Mouse (Mus musculus): ENCODE results near the gene Slc22a21. TPM values are rescaled to one million over a fixed set of nuclear protein-coding genes. Genes with fewer than 3 reads are reported as not detected.

Gene Slc22a21
- polyA plus RNA-seq, 1 experiment from 2014 or later: 2.0 TPM

DNA sequence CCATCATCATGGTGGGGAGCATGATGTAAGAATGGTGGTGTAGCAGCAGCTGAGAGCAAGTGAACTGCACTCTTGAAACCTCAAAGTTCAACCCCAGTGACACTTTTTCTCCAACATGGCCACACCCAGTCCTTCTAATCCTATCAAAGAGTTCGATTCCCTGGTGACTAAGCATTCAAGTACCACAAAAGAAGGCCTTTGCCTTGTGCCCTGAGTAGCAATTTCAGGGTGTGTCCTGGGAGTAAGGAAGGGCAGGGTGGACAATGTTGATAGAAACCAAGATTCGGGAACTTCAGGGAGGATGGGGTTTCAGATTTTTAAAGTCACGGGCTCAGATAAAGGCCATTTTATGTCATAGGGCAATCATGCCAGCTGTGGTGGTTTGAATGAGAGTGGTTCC is 50.4 kb downstream of the Slc22a21 start:
- Histone ChIP-seq H3K9ac (ENCODE audit: low read length) (no peak overlapping the region), H3K36me3 (ENCODE audit: control insufficient read depth, insufficient read depth, low read length) (no peaks in the 10 kb centered on the region), H3K27ac (ENCODE audit: low read depth, low read length) (no peak overlapping the region), H3K4me1 (ENCODE audit: control insufficient read depth, insufficient read depth, low read length) (no peaks in the 10 kb centered on the region), H3K4me3 (ENCODE audit: low read depth, low read length) (no peak overlapping the region), H3K4me2 (ENCODE audit: low read length) (no peak overlapping the region), H3K9me3 (replicated peaks; ENCODE audit: control insufficient read depth, low read length) (no peaks in the 10 kb centered on the region), H3K27me3 (replicated peaks; ENCODE audit: control insufficient read depth, insufficient read depth, low read length) (no peaks in the 10 kb centered on the region)
- 69% methylated on average over 3 of the region's 3 CpGs for WGBS
- no peak for ATAC-seq
- no peak for DNase-seq (ENCODE audit: low spot score)

DNA sequence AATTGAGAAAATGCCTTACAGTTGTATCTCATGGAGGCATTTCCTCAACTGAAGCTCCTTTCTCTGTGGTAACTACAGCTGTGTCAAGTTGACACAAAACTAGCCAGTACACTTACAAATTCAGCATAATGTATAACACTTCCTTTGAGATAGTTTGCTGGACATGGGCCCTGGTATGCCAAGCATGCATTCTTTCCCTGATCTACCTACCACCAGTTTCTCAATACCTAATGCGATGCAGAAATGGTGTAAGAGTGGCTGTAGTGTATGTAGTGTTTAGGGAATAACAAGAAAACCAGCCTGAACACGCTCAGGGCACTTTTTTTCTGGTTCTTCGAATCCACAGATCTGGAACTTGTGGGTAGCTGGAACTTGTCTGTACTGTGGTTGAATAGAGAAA is 51.5 kb downstream of the Slc22a21 start:
- Histone ChIP-seq H3K36me3 (ENCODE audit: control insufficient read depth, insufficient read depth, low read length) (no peaks in the 10 kb centered on the region), H3K9me3 (replicated peaks; ENCODE audit: control insufficient read depth, low read length) (no peaks in the 10 kb centered on the region), H3K4me1 (ENCODE audit: control insufficient read depth, insufficient read depth, low read length) (no peaks in the 10 kb centered on the region), H3K27ac (ENCODE audit: low read depth, low read length) (no peak overlapping the region), H3K4me2 (ENCODE audit: low read length) (no peak overlapping the region), H3K4me3 (ENCODE audit: low read depth, low read length) (no peak overlapping the region), H3K27me3 (replicated peaks; ENCODE audit: control insufficient read depth, insufficient read depth, low read length) (no peaks in the 10 kb centered on the region), H3K9ac (ENCODE audit: low read length) (no peak overlapping the region)
- ATAC-seq (no peak), DNase-seq (ENCODE audit: low spot score) (no peak)
- WGBS: 80% methylated on average over 3 of the region's 3 CpGs

DNA sequence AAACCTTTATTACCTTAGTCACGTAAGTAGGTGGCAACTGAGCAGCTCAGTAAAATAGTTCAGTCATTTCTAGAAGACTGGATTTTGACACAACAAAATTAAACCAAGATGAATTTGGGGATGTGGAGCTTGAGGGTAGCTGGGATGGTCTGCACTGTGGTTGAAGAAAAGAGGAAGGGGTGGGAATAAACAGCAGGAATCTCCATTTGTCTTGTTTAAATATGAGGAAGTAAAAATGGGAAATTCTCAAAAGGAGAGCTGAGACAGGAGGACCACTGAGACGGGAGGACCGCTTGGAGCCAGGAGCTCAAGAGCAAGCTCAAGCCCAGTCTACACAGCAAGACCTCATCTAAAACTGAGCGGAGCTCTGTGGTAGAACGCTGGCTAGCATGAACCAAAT is 53.8 kb downstream of the Slc22a21 start:
- 95% methylated on average over 5 of the region's 5 CpGs for WGBS
- H3K9ac ChIP-seq (ENCODE audit: low read length): no peak overlapping the region
- H3K27ac ChIP-seq (ENCODE audit: low read depth, low read length): no peak overlapping the region
- H3K36me3 ChIP-seq (ENCODE audit: control insufficient read depth, insufficient read depth, low read length): no peaks in the 10 kb centered on the region
- no peak overlapping the region for H3K4me3 ChIP-seq (ENCODE audit: low read depth, low read length)
- H3K27me3 ChIP-seq (replicated peaks; ENCODE audit: control insufficient read depth, insufficient read depth, low read length): no peaks in the 10 kb centered on the region
- no peaks in the 10 kb centered on the region for H3K9me3 ChIP-seq (replicated peaks; ENCODE audit: control insufficient read depth, low read length)
- H3K4me1 ChIP-seq (ENCODE audit: control insufficient read depth, insufficient read depth, low read length): no peaks in the 10 kb centered on the region
- H3K4me2 ChIP-seq (ENCODE audit: low read length): no peak overlapping the region
- ATAC-seq (no peak), DNase-seq (ENCODE audit: low spot score) (no peak)

DNA sequence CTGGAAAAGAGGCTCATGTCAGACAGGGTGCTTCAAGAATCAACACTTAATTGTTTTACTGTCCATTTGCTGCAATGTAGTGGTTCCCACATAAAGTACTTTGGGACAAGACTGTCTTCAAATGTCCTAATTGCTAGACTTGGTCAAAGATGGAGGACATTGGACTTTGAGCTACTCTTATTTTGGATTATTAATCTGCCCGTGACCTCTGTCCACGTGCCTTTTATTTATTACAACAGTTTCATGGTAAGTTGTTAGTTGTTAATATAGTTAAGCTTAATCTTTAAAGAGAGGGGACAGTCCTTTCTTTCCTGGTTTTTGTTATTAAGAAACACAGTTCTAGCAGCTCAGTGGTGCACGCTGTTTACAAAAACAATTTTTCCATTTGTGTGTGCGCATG is 61.3 kb downstream of the Slc22a21 start:
- no peaks in the 10 kb centered on the region for H3K36me3 ChIP-seq (ENCODE audit: control insufficient read depth, insufficient read depth, low read length)
- WGBS: 93% methylated on average over 4 of the region's 4 CpGs
- ATAC-seq (no peak), DNase-seq (ENCODE audit: low spot score) (no peak)
- no peak overlapping the region for H3K4me3 ChIP-seq (ENCODE audit: low read depth, low read length)
- no peaks in the 10 kb centered on the region for H3K4me1 ChIP-seq (ENCODE audit: control insufficient read depth, insufficient read depth, low read length)
- no peak overlapping the region for H3K27ac ChIP-seq (ENCODE audit: low read depth, low read length)
- H3K9ac ChIP-seq (ENCODE audit: low read length): no peak overlapping the region
- no peaks in the 10 kb centered on the region for H3K9me3 ChIP-seq (replicated peaks; ENCODE audit: control insufficient read depth, low read length)
- H3K4me2 ChIP-seq (ENCODE audit: low read length): no peak overlapping the region
- H3K27me3 ChIP-seq (replicated peaks; ENCODE audit: control insufficient read depth, insufficient read depth, low read length): no peaks in the 10 kb centered on the region

DNA sequence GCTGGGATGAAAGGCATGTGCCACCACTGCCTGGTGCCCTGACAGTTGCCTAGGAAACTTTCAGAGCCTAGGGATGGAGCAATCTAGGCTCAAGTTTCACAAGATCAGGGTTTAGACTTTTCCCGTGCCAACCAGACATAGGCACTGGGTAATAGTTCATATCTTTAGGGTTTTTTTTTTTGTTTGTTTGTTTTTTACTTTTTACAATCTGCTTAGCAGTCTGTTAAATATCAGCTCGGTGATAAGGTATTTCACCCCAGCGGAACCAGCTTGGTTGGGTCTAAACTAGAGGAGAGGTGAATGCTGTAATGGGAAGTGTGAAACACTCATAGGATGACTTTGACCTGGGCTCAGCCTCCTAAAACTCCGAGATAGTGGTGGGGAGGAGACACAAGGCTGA is 69.1 kb downstream of the Slc22a21 start:
- H3K9me3 ChIP-seq (replicated peaks; ENCODE audit: control insufficient read depth, low read length): no peaks in the 10 kb centered on the region
- no peak overlapping the region for H3K4me3 ChIP-seq (ENCODE audit: low read depth, low read length)
- H3K27ac ChIP-seq (ENCODE audit: low read depth, low read length): no peak overlapping the region
- no peak overlapping the region for H3K4me2 ChIP-seq (ENCODE audit: low read length)
- 87% methylated on average over 4 of the region's 4 CpGs for WGBS
- no peak overlapping the region for H3K9ac ChIP-seq (ENCODE audit: low read length)
- ATAC-seq: no peak
- no peaks in the 10 kb centered on the region for H3K27me3 ChIP-seq (replicated peaks; ENCODE audit: control insufficient read depth, insufficient read depth, low read length)
- no peak for DNase-seq (ENCODE audit: low spot score)
- H3K4me1 ChIP-seq (ENCODE audit: control insufficient read depth, insufficient read depth, low read length): no peaks in the 10 kb centered on the region
- no peaks in the 10 kb centered on the region for H3K36me3 ChIP-seq (ENCODE audit: control insufficient read depth, insufficient read depth, low read length)

DNA sequence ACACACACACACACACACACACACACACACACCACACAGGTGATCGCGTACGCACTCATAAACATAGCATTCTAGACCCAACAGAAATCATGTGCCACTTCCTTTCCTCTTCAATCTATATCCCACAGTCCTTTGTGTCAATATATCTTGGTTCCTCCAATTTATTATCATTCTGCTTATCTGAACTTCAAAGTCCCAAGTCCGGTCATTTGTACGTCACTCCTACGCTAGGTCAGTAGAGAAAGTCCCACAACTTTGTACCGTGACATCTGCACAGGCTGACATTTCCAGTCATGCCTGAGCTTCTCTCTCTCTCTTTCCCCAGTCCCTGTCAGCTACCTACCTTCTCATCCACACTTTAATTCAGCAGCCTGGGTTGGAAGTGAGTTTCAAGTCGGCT is 71.4 kb downstream of the Slc22a21 start:
- H3K27ac ChIP-seq (ENCODE audit: low read depth, low read length): no peak overlapping the region
- WGBS: 95% methylated on average over 8 of the region's 8 CpGs

DNA sequence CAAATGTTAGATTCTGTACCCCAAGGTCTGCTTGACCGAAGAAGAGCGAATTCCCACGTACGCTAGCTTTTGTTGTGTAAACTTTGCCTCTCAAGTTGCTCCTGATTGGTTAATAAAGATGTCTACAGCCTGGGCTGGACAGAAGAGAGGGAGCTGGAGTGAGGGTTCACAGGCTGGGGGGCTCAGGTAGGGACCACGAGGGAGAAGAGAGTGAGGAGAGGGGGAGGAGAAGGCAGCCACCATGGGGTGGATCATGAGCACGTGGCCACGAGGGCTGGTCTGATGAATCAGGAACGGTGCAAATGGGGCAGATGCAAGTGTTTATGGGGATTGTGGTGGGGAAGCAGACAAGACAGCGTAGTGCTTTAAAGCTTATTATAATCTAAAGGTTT is 75.6 kb downstream of the Slc22a21 start:
- H3K4me1 ChIP-seq (ENCODE audit: control insufficient read depth, insufficient read depth, low read length): no peaks in the 10 kb centered on the region
- H3K27me3 ChIP-seq (replicated peaks; ENCODE audit: control insufficient read depth, insufficient read depth, low read length): no peaks in the 10 kb centered on the region
- H3K9ac ChIP-seq (ENCODE audit: low read length): no peak overlapping the region
- no peak overlapping the region for H3K27ac ChIP-seq (ENCODE audit: low read depth, low read length)
- ATAC-seq (no peak), DNase-seq (ENCODE audit: low spot score) (no peak)
- 85% methylated on average over 9 of the region's 9 CpGs for WGBS
- H3K4me3 ChIP-seq (ENCODE audit: low read depth, low read length): no peak overlapping the region
- no peaks in the 10 kb centered on the region for H3K36me3 ChIP-seq (ENCODE audit: control insufficient read depth, insufficient read depth, low read length)
- no peak overlapping the region for H3K4me2 ChIP-seq (ENCODE audit: low read length)
- no peaks in the 10 kb centered on the region for H3K9me3 ChIP-seq (replicated peaks; ENCODE audit: control insufficient read depth, low read length)

More for the DNA sequence above, 71.4 kb downstream of the Slc22a21 start:
- Histone ChIP-seq H3K27me3 (replicated peaks; ENCODE audit: control insufficient read depth, insufficient read depth, low read length) (no peaks in the 10 kb centered on the region), H3K9me3 (replicated peaks; ENCODE audit: control insufficient read depth, low read length) (no peaks in the 10 kb centered on the region), H3K4me1 (ENCODE audit: control insufficient read depth, insufficient read depth, low read length) (no peaks in the 10 kb centered on the region), H3K4me2 (ENCODE audit: low read length) (no peak overlapping the region), H3K4me3 (ENCODE audit: low read depth, low read length) (no peak overlapping the region), H3K36me3 (ENCODE audit: control insufficient read depth, insufficient read depth, low read length) (no peaks in the 10 kb centered on the region), H3K9ac (ENCODE audit: low read length) (no peak overlapping the region)
- DNase-seq (ENCODE audit: low spot score): no peak
- ATAC-seq: no peak

DNA sequence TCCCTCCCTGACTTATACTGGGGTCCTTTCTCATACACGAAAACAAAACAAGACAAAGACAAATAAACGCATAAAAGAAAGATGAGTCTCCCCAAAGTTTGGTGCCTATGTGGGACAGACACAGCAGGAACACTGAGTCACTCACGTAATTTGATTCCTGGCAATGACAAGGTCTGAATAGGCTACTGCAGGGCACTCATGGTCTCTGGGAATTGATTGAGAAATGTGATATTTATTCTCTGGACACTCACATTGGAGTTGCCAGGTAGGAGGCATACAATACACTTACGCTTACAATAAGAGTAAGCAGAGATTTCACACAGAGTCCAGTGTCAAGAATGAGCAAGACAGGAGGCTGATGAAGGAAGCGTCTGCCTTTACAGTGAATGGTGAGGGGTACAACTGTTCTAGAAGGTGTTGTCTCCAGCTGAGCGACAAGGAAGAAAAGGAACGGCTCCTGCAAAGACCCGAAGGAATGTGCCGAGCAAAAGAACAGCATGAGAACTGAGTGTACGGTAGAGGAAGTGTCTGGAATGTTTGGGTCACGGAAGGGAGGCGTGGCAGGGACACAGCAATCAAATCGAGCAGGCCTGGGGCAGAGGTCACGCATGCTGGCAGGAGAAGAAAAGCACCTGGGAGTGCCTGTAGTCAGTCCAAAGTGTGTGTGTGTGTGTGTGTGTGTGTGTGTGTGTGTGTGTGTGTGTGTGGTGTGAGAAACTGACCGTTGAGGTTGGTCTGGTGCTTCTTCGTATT is 76.2 kb downstream of the Slc22a21 start:
- no peak for ATAC-seq

DNA sequence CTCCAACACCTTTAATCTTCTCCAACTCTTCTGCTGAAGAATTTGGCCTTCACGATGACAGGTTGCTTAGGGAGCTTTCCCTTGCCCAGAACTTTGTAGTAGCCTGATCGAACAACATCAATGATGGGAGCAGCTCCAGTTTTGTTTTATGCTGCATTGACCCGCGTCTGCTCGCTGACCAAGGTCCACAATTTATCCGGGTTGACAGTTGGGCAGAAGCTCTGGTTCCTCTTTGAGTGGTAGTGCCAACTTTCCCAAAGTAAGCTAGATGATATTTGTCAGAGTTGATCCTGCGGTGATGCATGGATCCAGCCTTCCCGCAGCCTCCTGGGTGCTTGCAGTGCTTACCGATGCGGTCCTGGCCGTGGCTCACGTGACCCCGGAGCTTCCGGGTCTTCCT is 77.4 kb downstream of the Slc22a21 start:
- DNase-seq (ENCODE audit: low spot score) (no peak), ATAC-seq (no peak)
- Histone ChIP-seq H3K27ac (ENCODE audit: low read depth, low read length) (no peak overlapping the region), H3K9me3 (replicated peaks; ENCODE audit: control insufficient read depth, low read length) (no peaks in the 10 kb centered on the region), H3K4me1 (ENCODE audit: control insufficient read depth, insufficient read depth, low read length) (no peaks in the 10 kb centered on the region), H3K9ac (ENCODE audit: low read length) (no peak overlapping the region), H3K36me3 (ENCODE audit: control insufficient read depth, insufficient read depth, low read length) (no peaks in the 10 kb centered on the region), H3K4me2 (ENCODE audit: low read length) (no peak overlapping the region), H3K4me3 (ENCODE audit: low read depth, low read length) (no peak overlapping the region), H3K27me3 (replicated peaks; ENCODE audit: control insufficient read depth, insufficient read depth, low read length) (no peaks in the 10 kb centered on the region)
- WGBS: 93% methylated on average over 14 of the region's 14 CpGs

More for the DNA sequence above, 76.2 kb downstream of the Slc22a21 start:
- H3K4me3 ChIP-seq (ENCODE audit: low read depth, low read length): no peak overlapping the region
- WGBS: 57% methylated on average over 16 of the region's 16 CpGs
- H3K9ac ChIP-seq (ENCODE audit: low read length): no peak overlapping the region
- H3K27ac ChIP-seq (ENCODE audit: low read depth, low read length): no peak overlapping the region
- peak; percentile 1 for DNase-seq (ENCODE audit: low spot score)
- no peaks in the 10 kb centered on the region for H3K27me3 ChIP-seq (replicated peaks; ENCODE audit: control insufficient read depth, insufficient read depth, low read length)
- H3K9me3 ChIP-seq (replicated peaks; ENCODE audit: control insufficient read depth, low read length): no peaks in the 10 kb centered on the region
- H3K4me2 ChIP-seq (ENCODE audit: low read length): no peak overlapping the region
- no peaks in the 10 kb centered on the region for H3K36me3 ChIP-seq (ENCODE audit: control insufficient read depth, insufficient read depth, low read length)
- H3K4me1 ChIP-seq (ENCODE audit: control insufficient read depth, insufficient read depth, low read length): no peaks in the 10 kb centered on the region

Data from forebrain, embryonic 14.5 days (tissue).